ENCODE assay signal across 11 mouse cellular contexts in genomic region chr15:81137298-81137697, GRCm38 (mm10). TPM values are rescaled to one million over a fixed set of nuclear protein-coding genes. Genes with fewer than 3 reads are reported as not detected.
DNase-seq lines count a peak whose midpoint lies in the region; ATAC-seq and TF ChIP-seq lines count a peak whose summit lies in the region.
"Had no signal": no experiment of that assay in that cellular context is flagged by ENCODE, and none has a peak within 500 bp of the region (broad histone marks: within the 10 kb centered on the region; RNA-seq: fewer than 3 reads in every experiment).

No protein-coding gene starts in this region.

- no peaks in the 10 kb centered on the region for H3K36me3 ChIP-seq in heart, embryonic 11.5 days (ENCODE audit: control insufficient read depth, insufficient read depth, low read length)
- no peaks in the 10 kb centered on the region for H3K36me3 ChIP-seq in E14TG2a.4 (ENCODE audit: insufficient read depth, low read length)
- H3K36me3 ChIP-seq in intestine, embryonic 15.5 days = no peaks in the 10 kb centered on the region
- H3K36me3 ChIP-seq in hindbrain, embryonic 13.5 days = no peaks in the 10 kb centered on the region
- H3K36me3 ChIP-seq: midbrain, embryonic 12.5 days had no signal

- no peak for TF ChIP-seq CTCF in E14TG2a.4 (conservative IDR thresholded peaks at IDR 0.05; ENCODE audit: low read length)

- H3K27ac ChIP-seq in heart, embryonic 11.5 days (ENCODE audit: low read depth, low read length) = no peak overlapping the region
- H3K27ac ChIP-seq in intestine, embryonic 15.5 days = 0 out of 2 replicates have a peak overlapping the region, but pooled peaks have one; percentile 36
- H3K27ac ChIP-seq in hindbrain, embryonic 13.5 days = no peak overlapping the region
- H3K27ac ChIP-seq: midbrain, embryonic 12.5 days had no signal

- no peaks in the 10 kb centered on the region for H3K27me3 ChIP-seq in heart, embryonic 11.5 days (ENCODE audit: control insufficient read depth, insufficient read depth, low read length)
- no peaks in the 10 kb centered on the region for H3K27me3 ChIP-seq in E14TG2a.4 (ENCODE audit: insufficient read depth, low read length)
- H3K27me3 ChIP-seq in intestine, embryonic 15.5 days (replicated peaks) = no peaks in the 10 kb centered on the region
- H3K27me3 ChIP-seq in hindbrain, embryonic 13.5 days = no peaks in the 10 kb centered on the region
- H3K27me3 ChIP-seq: CH12.LX; midbrain, embryonic 12.5 days had no signal

- H3K9me3 ChIP-seq in heart, embryonic 11.5 days (replicated peaks; ENCODE audit: control insufficient read depth, low read length) = no peaks in the 10 kb centered on the region
- no peaks in the 10 kb centered on the region for H3K9me3 ChIP-seq in E14TG2a.4 (ENCODE audit: low read length)
- H3K9me3 ChIP-seq in intestine, embryonic 15.5 days = no peaks in the 10 kb centered on the region
- no peaks in the 10 kb centered on the region for H3K9me3 ChIP-seq in hindbrain, embryonic 13.5 days
- H3K9me3 ChIP-seq: midbrain, embryonic 12.5 days had no signal

- H3K4me2 ChIP-seq in heart, embryonic 11.5 days = no peak overlapping the region
- H3K4me2 ChIP-seq in intestine, embryonic 15.5 days (replicated peaks) = no peak overlapping the region
- no peak overlapping the region for H3K4me2 ChIP-seq in hindbrain, embryonic 13.5 days
- H3K4me2 ChIP-seq: midbrain, embryonic 12.5 days had no signal

- no peak overlapping the region for H3K9ac ChIP-seq in heart, embryonic 11.5 days (ENCODE audit: low read depth, low read length)
- no peak overlapping the region for H3K9ac ChIP-seq in intestine, embryonic 15.5 days
- H3K9ac ChIP-seq in hindbrain, embryonic 13.5 days = no peak overlapping the region
- H3K9ac ChIP-seq: midbrain, embryonic 12.5 days had no signal

- peaks cover 8% of the 10 kb centered on the region; the same call in 1 of the 2 replicates for H3K4me1 ChIP-seq in heart, embryonic 11.5 days (ENCODE audit: control insufficient read depth, insufficient read depth, low read length)
- H3K4me1 ChIP-seq in E14TG2a.4 (replicated peaks; ENCODE audit: low read depth, low read length) = peaks cover 23% of the 10 kb centered on the region
- H3K4me1 ChIP-seq in intestine, embryonic 15.5 days (replicated peaks) = peaks cover 12% of the 10 kb centered on the region
- peaks cover 6% of the 10 kb centered on the region for H3K4me1 ChIP-seq in hindbrain, embryonic 13.5 days (replicated peaks)

- peak; percentile 94 for DNase-seq in heart, adult 11 months
- DNase-seq in gastrocnemius, adult 18-20 months (ENCODE audit: low spot score) = peak; percentile 35
- no peak for DNase-seq in natural killer cell, adult 2 months (ENCODE audit: low spot score in 2 of 2)
- DNase-seq: layer of hippocampus, postnatal 36 days had no signal

- 23% methylated on average over 6 of the region's 6 CpGs for WGBS in heart, embryonic 11.5 days (ENCODE audit: insufficient replicate concordance)
- 33% methylated on average over 6 of the region's 6 CpGs for WGBS in intestine, embryonic 15.5 days
- WGBS in hindbrain, embryonic 13.5 days = 42% methylated on average over 6 of the region's 6 CpGs

- ATAC-seq in heart, embryonic 11.5 days (replicated peaks; ENCODE audit: insufficient number of reproducible peaks, low FRiP score, low TSS enrichment) = no peak
- no peak for ATAC-seq in intestine, embryonic 15.5 days
- ATAC-seq in megakaryocyte progenitor cell, adult 5-6 weeks (replicated peaks; ENCODE audit: poor library complexity) = no peak
- ATAC-seq in hindbrain, embryonic 13.5 days (ENCODE audit: low FRiP score) = no peak

- H3K4me3 ChIP-seq in heart, embryonic 11.5 days (ENCODE audit: low read depth, low read length) = no peak overlapping the region
- H3K4me3 ChIP-seq in E14TG2a.4 (replicated peaks; ENCODE audit: low read length) = peak overlapping the region; percentile 30
- no peak overlapping the region for H3K4me3 ChIP-seq in intestine, embryonic 15.5 days (replicated peaks)
- H3K4me3 ChIP-seq in hindbrain, embryonic 13.5 days = no peak overlapping the region
- H3K4me3 ChIP-seq: midbrain, embryonic 12.5 days had no signal

RNA-seq across cellular contexts. Expression of gene Mrtfa, which starts 53.3 kb away (rescaled TPM):
- polyA plus RNA-seq in heart, embryonic 11.5 days (2014; fragmentation: Nextera tagmentation; extraction: Ambion mirVana) = 15.3 and 20.9 TPM in 2 replicates
- 10 to 100 TPM; 17.5 to 17.7 TPM for total RNA-seq in gastrocnemius, adult 18-20 months (2021)
- polyA plus RNA-seq in intestine, embryonic 15.5 days (2015; fragmentation: Nextera tagmentation; extraction: Ambion mirVana) = 16.0 and 18.0 TPM in 2 replicates
- 24.5 and 27.3 TPM in 2 replicates for total RNA-seq in megakaryocyte progenitor cell, adult 5-6 weeks (2015)
- 11.1 and 17.6 TPM in 2 replicates for total RNA-seq in megakaryocyte progenitor cell, adult 5-6 weeks (2017)
- polyA plus RNA-seq in hindbrain, embryonic 13.5 days (2015; fragmentation: Nextera tagmentation; extraction: Ambion mirVana) = 22.9 and 28.6 TPM in 2 replicates

Comparison
In these comparisons a context has a peak if more than half of its experiments do, and no peak if none do; other contexts are left out.
1. DNase-seq: peak in heart, adult 11 months (single experiment) and gastrocnemius, adult 18-20 months (single experiment); none in natural killer cell, adult 2 months (0 of 2).